Comparison of ENCODE assay signal across 21 mouse cellular contexts in the genomic region with DNA sequence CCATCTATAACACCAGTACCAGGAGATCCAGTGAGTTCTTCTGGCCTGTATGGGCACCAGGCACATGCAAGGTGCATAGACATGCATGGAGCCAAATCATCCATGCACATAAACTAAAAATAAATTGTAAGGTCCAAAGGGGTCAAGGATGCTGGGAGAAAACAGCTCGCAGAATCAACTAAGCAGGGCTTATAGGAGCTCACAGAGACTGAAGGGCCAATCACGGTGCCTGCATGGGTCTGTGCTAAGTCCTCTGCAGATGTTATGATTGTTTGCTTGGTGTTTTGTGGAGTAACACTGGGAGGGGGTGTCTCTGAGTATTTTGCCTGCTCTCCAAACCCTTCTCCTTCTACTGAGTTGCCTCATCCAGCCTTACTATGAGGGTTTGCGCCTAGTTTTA.
DNase-seq lines count a peak whose midpoint lies in the region; ATAC-seq lines count a peak whose summit lies in the region.
"Had no signal": no experiment of that assay in that cellular context is flagged by ENCODE, and none has a peak within 500 bp of the region (broad histone marks: within the 10 kb centered on the region; RNA-seq: fewer than 3 reads in every experiment).

No protein-coding gene starts in this region.

- H3K4me1 ChIP-seq in midbrain, embryonic 11.5 days (ENCODE audit: control insufficient read depth, insufficient read depth, low read length): no peaks in the 10 kb centered on the region
- H3K4me1 ChIP-seq in midbrain, embryonic 16.5 days (ENCODE audit: control insufficient read depth, insufficient read depth, low read length): no peaks in the 10 kb centered on the region
- no peaks in the 10 kb centered on the region for H3K4me1 ChIP-seq in neural tube, embryonic 15.5 days

- 95% methylated on average over 3 of the region's 3 CpGs for WGBS in midbrain, embryonic 11.5 days
- WGBS in midbrain, embryonic 16.5 days: 95% methylated on average over 3 of the region's 3 CpGs
- WGBS in neural tube, embryonic 15.5 days: 96% methylated on average over 3 of the region's 3 CpGs

- peak; percentile 82 for DNase-seq in heart, adult 11 months
- DNase-seq in heart, postnatal 14 days: no peak
- peak; percentile 57 for DNase-seq in midbrain, embryonic 11.5 days (ENCODE audit: low spot score, missing footprints)
- DNase-seq in neural tube, embryonic 10.5 days (ENCODE audit: extremely low spot score, low spot score): peak; percentile 6
- DNase-seq: adrenal gland, adult 2 months; adrenal gland, adult 8-10 months; adrenal gland, postnatal 10 days; adrenal gland, postnatal 14 days; adrenal gland, postnatal 25 days; adrenal gland, postnatal 36 days; B cell, adult 2 months; cerebellum, adult 11 months; cerebellum, adult 11-12 months; cerebellum, adult 18-20 months had no signal

- H3K4me2 ChIP-seq in midbrain, embryonic 11.5 days: no peak overlapping the region
- H3K4me2 ChIP-seq in midbrain, embryonic 16.5 days (ENCODE audit: low read length): no peak overlapping the region
- H3K4me2 ChIP-seq in neural tube, embryonic 15.5 days: no peak overlapping the region

- no peak overlapping the region for H3K9ac ChIP-seq in midbrain, embryonic 11.5 days (ENCODE audit: low read length)
- no peak overlapping the region for H3K9ac ChIP-seq in midbrain, embryonic 16.5 days (ENCODE audit: low read depth, low read length)
- no peak overlapping the region for H3K9ac ChIP-seq in neural tube, embryonic 15.5 days (replicated peaks)

- no peaks in the 10 kb centered on the region for H3K36me3 ChIP-seq in midbrain, embryonic 11.5 days (ENCODE audit: control insufficient read depth, insufficient read depth, low read length)
- H3K36me3 ChIP-seq in midbrain, embryonic 16.5 days (ENCODE audit: control insufficient read depth, insufficient read depth, low read length): no peaks in the 10 kb centered on the region
- H3K36me3 ChIP-seq in neural tube, embryonic 15.5 days: no peaks in the 10 kb centered on the region
- H3K36me3 ChIP-seq: G1E had no signal

- intact Hi-C loops in heart, postnatal 14 days (cut with DNase I): no loop called here

- no peak overlapping the region for H3K4me3 ChIP-seq in midbrain, embryonic 11.5 days (ENCODE audit: low read depth, low read length)
- H3K4me3 ChIP-seq in midbrain, embryonic 16.5 days (ENCODE audit: low read depth, low read length): no peak overlapping the region
- H3K4me3 ChIP-seq in neural tube, embryonic 15.5 days (replicated peaks): no peak overlapping the region

- H3K9me3 ChIP-seq in midbrain, embryonic 11.5 days (ENCODE audit: control insufficient read depth, low read length): no peaks in the 10 kb centered on the region
- no peaks in the 10 kb centered on the region for H3K9me3 ChIP-seq in midbrain, embryonic 16.5 days (replicated peaks; ENCODE audit: control insufficient read depth, low read length, poor library complexity, severe bottlenecking)
- no peaks in the 10 kb centered on the region for H3K9me3 ChIP-seq in neural tube, embryonic 15.5 days (replicated peaks)
- H3K9me3 ChIP-seq: G1E had no signal

- no peaks in the 10 kb centered on the region for H3K27me3 ChIP-seq in midbrain, embryonic 11.5 days (ENCODE audit: control insufficient read depth, insufficient read depth, low read length)
- H3K27me3 ChIP-seq in midbrain, embryonic 16.5 days (ENCODE audit: control insufficient read depth, insufficient read depth, low read depth, low read length): no peaks in the 10 kb centered on the region
- no peaks in the 10 kb centered on the region for H3K27me3 ChIP-seq in neural tube, embryonic 15.5 days (replicated peaks)
- H3K27me3 ChIP-seq: CH12.LX, Patski had no signal

- ATAC-seq in midbrain, embryonic 11.5 days (ENCODE audit: low FRiP score): no peak
- no peak for ATAC-seq in midbrain, embryonic 16.5 days
- ATAC-seq in neural tube, embryonic 15.5 days (ENCODE audit: low FRiP score): no peak
- ATAC-seq: activated CD4-positive, CD25-positive, alpha-beta regulatory T cell, adult 4 months; CD4-positive, CD25-positive, alpha-beta regulatory T cell, adult 4 months; Patski had no signal

- no peak overlapping the region for H3K27ac ChIP-seq in midbrain, embryonic 11.5 days (ENCODE audit: low read depth, low read length)
- no peak overlapping the region for H3K27ac ChIP-seq in midbrain, embryonic 16.5 days (ENCODE audit: low read length)
- no peak overlapping the region for H3K27ac ChIP-seq in neural tube, embryonic 15.5 days (replicated peaks)

Comparison
In these comparisons a context has a peak if more than half of its experiments do, and no peak if none do; other contexts are left out.
1. DNase-seq: peak in heart, adult 11 months (single experiment), midbrain, embryonic 11.5 days (single experiment) and neural tube, embryonic 10.5 days (single experiment); none in heart, postnatal 14 days (0 of 2).